ENCODE assay signal across 8 mouse cellular contexts in genomic region chr4:41481601-41482017, GRCm38 (mm10). TPM values are rescaled to one million over a fixed set of nuclear protein-coding genes. Genes with fewer than 3 reads are reported as not detected.
DNase-seq lines count a peak whose midpoint lies in the region.

No protein-coding gene starts in this region.

- peak; percentile 35 to 69 for DNase-seq in adrenal gland, adult (ENCODE audit: inconsistent age in 2 of 2, low spot score in 1 of 2)
- DNase-seq in adrenal gland, postnatal 4 days (ENCODE audit: low spot score in 2 of 2) = no peak
- peak; percentile 48 for DNase-seq in right cerebral cortex, adult 18-20 months
- DNase-seq in right cerebral cortex, adult 2 months (ENCODE audit: low spot score in 2 of 2) = no peak
- peak; percentile 70 for DNase-seq in kidney, adult 11 months
- peak; percentile 75 for DNase-seq in lung, postnatal 25 days (ENCODE audit: low spot score)
- no peak for DNase-seq in thymus, postnatal 14 days
- no peak for DNase-seq in right cerebral cortex, postnatal 14 days

RNA-seq across cellular contexts. Expression of gene Nudt2, which starts 16.7 kb away (rescaled TPM):
- total RNA-seq in adrenal gland, postnatal 4 days (2021) = 10 to 100 TPM; 31.1 to 31.7 TPM

RNA-seq across cellular contexts. Expression of gene Kif24, which starts 16.9 kb away (rescaled TPM):
- 1 to 10 TPM; 5.3 to 5.8 TPM for total RNA-seq in adrenal gland, postnatal 4 days (2021)

RNA-seq across cellular contexts. Expression of gene AI464131, which starts 21.3 kb away (rescaled TPM):
- total RNA-seq in adrenal gland, postnatal 4 days (2021) = 10 to 100 TPM; 11.1 to 12.2 TPM

RNA-seq across cellular contexts. Expression of gene 1110017D15Rik, which starts 35.5 kb away (rescaled TPM):
- 1 to 10 TPM in 1 of 2 experiments, under 1 TPM in 1; 0.56 to 1.2 TPM for total RNA-seq in adrenal gland, postnatal 4 days (2021)

Comparison
In these comparisons a context has a peak if more than half of its experiments do, and no peak if none do; other contexts are left out.
1. DNase-seq: peak in adrenal gland, adult (2 of 2), right cerebral cortex, adult 18-20 months (single experiment), kidney, adult 11 months (single experiment) and lung, postnatal 25 days (single experiment); none in adrenal gland, postnatal 4 days (0 of 2), right cerebral cortex, adult 2 months (0 of 2), thymus, postnatal 14 days (single experiment) and right cerebral cortex, postnatal 14 days (single experiment).